Mouse (Mus musculus): Measurements from ENCODE around the gene Etnk1.

GRCm38 (mm10) chr6:143174906-143175656 is 8.1 kb downstream of the Etnk1 start:
- TF ChIP-seq GATA1 (IDR thresholded peaks at IDR 0.05; ENCODE audit: low read length) (no peak), TAL1 (IDR thresholded peaks at IDR 0.05; ENCODE audit: low read length) (no peak)

Data from erythroblast, embryonic 14.5 days (primary cell).